Mouse (Mus musculus) adrenal gland, adult 2 months (tissue): Measurements from ENCODE around the gene Myo9b. TPM values are rescaled to one million over a fixed set of nuclear protein-coding genes. Genes with fewer than 3 reads are reported as not detected.
"Not testable (repeated sequence)": the region's sequence is repeated elsewhere in the genome, so short reads cannot be mapped to it uniquely, and the experiment has no call there.

Experiments
- DNase-seq: peaks from one replicate; pipeline ENCODE4 v3.0.0; 2021
- polyA plus RNA-seq: library from polyadenylated mRNA; depleted of rRNA; stranded (reverse); fragments of >200 nt; gene quantifications from 2 replicates; pipeline ENCODE4 v1.2.3, GENCODE M21; 2012
- total RNA-seq, 2 experiments: library from RNA; stranded (reverse); gene quantifications; 2 replicates each; pipeline ENCODE4 v1.2.3; 2021

Gene Myo9b
- total and polyA plus RNA-seq, 3 experiments: 19.2 to 34.1 (median 32.6) TPM

DNA sequence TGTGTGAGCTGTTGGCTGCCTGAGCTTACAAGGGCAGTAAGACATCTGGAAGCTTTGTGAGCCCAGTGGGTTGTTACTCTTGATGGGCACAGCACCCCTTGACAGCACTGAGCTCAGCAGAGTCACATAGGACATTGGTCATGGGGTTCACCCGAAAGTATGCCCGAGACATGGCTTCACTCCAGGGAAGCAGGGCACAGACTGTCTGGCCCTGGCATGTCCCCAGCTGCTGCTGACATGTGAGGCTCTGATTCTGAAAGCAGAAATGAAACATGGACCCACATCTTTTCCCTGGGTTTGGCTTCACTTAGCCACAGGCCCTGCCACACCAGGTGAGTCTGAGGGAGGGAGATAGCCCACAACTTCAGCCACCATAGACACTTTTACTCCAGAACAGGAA is 24.3 kb downstream of the Myo9b start:
- DNase-seq: no peak

DNA sequence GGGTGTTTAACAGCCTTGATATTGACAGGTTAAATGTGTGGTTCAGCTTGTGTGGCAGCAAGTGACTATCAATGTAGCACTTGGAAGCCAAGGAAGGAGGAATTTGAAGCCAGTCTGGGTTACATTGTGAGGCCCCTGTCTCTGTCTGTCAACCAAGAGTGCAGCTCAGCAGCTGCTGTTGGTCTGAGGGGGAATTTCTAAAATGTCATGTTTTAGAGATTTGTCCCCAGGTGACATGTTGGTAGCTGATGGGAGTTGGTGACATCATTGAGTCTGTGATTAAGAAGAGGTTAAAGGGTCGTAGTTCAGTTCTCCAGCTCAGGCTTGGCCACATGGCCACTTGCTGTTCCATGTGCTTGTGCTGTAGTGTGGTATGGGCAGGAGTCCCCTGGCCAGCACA is 24.9 kb downstream of the Myo9b start:
- no peak for DNase-seq

DNA sequence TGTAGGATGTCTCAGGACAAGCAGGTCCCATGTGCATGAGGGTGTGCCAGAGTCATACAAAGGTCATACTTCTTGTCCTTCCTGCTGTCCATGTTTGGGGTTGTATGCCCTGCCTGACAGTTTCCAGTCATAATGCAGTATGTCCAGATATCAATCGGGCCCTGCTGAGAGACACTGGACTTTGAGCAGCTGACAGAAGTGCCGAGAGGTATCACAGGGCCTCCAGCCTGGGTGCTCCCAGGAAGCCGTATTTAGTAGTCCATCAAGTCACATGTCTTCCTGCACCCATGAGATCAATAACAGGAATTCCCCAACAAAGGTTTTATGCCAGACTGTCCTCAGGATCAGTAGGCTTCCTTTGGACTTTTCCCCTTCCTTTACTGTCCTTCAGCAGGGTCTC is 27.2 kb downstream of the Myo9b start:
- DNase-seq: no peak

DNA sequence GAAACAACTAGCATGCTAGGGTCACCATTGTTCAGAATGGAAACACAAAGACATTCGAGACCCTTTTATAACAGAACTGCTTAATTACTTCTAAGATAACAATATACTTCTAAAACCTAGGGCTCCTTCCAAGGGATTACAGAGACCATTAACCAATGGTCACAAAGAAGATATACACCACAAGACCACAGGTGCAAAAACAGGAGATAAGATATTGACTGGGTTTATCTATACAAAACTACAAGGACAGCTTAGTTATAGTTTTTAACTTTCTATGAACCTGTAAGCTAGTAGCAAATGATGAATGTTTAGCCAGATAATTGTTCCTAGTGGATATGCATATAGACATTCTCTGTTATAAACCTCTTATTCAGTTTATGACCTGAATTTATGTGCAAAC is 30.3 kb downstream of the Myo9b start:
- DNase-seq: no peak

DNA sequence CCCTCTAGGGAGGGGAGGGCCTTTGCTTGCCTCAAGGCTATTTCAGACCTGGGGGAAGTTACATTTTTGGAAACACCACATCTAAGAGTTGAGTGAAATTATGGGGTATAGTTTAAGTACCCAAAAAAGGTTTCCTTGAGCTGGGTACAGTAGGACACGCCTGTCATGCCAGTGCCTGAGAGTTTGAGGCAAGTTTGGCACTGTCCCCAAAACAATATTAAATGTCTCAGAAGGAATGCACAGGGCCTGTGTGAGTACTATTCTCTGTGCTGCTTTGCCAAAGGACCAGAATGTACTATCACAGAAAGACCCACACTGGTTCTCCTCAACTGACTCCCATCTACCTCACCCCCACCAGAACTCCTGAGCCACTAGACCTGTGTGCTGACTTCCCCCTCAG is 31.1 kb downstream of the Myo9b start:
- no peak for DNase-seq

DNA sequence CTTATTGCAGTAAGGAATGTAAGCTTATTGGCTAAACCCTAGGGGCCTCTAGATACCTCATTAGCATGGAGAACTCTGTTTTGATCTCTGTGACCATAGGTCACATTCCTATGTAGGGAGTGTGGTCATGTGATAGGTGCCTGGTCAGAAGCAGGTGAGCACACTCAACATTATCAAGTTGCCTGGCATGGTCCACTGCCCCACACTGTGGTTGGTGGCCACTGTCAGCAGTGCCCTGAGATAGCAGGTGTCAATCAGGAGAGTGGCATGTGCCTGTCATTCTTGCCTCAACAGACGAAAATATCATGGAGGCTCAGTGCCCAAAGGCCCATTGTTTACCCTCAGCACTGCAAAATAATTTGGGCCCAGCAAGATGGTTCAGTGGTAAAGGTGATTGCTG is 33.5 kb downstream of the Myo9b start:
- no peak for DNase-seq

DNA sequence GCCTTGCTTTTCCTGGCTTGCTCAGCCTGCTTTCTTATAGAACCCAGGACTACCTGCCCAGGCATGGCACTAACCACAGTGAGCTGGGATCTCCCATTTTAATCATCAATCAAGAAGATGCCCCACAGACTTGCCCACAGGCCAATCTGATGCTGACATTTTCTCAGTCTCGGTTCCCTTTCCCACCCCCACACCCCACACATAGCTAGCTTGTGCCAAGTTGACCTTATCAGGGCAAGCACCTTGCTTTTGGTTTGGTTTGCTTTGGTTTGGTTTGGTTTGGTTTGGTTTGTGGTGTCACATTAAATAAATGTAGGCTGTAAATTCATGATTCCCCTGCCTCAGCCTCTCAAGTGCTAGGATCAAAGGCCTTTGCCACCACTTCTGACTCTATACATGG is 34.9 kb downstream of the Myo9b start:
- DNase-seq: no peak

DNA sequence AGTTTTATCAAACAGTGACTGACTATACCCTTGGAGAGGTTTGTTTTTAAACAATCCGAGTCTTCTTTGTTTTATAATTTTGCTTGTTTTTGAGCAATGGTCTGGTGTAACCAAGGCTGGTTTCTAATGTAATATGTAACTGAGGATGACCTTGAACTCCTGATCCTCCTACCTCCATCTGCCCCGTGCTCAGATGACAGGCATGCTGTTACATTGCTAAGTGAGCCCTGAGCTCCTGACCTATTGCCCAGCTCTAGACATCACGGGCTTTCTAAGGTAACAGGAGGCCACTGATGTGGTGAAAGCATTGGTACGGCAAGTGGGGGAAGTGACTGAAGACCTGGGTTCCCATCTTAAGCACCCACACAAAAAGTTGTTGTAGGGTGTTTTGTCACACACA is 35.4 kb downstream of the Myo9b start:
- DNase-seq: no peak

DNA sequence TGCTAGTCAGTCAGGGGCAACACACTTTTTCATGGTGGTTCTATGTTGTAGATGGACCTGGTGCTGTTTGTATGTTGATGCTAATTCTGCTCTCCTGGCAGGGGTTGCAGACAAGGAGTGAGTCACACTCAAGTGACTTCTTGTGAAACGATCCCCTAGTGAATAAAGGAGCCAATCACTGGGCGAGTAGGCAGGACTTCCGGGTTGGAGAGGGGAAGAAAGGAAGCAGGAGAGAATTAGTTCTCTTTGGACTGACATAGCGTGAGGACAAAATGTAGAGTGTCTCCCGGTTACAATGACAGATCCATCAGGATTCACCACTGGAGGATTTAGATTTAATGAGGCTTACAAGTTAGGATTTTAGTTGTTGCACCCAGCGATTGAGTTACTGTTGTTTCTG is 37.9 kb downstream of the Myo9b start:
- peak; percentile 68 for DNase-seq

DNA sequence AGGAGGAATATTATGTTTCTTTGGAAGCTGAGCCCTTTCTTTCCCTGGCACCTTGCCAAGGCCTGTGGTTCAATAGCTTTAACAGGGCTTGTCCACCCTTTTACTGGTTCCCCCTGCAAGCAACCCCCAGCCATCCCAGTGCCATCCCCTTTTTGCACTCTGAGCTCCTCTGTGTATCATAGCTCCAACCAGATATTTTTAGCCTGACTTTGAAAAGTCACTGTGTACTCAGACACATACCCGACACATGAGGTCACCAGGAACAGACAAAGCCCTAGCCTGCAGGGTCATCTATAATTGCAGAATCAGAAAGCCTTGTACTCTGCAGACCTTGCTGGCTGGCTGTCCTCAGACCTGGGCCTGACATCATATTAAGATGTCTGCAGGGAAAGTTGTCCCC is 40.2 kb downstream of the Myo9b start:
- peak; percentile 84 for DNase-seq

DNA sequence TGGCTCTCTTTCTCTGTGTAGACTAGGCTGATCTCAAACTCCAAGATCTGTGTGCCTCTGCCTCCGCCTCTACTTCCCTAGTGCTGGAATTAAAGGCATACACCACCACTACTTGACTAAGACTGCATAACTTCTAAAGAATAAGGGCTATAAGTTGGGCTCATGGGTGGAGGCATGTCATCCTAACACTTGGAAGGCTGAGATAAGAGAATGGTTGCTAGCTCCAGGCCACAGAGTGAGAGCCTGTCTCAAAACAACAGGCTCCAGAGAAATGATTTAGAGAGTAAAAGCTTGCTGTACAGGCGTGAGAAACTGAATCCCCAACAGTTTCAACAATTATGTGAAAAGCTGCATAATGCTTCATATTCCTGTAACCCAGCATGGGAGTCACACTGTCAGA is 41.4 kb downstream of the Myo9b start:
- no peak for DNase-seq

DNA sequence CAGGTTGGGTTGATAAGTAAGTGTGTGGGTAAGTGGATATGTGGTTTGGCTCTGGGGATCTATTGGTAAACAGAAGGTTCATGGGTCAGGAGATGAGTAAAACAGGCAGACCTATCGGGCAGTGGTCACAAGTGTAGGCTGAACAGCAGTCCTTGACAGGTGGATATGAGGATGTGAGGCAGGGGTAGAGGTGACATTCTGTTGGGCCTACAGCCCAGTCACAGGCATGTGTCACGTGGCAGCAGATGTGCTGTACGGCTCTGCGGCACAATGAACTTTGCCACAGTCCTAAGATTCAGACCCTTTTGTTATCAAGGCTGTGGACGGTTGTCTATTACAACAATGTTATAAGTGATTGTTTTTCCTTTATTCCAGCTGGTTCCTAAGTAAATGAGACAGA is 43.5 kb downstream of the Myo9b start:
- no peak for DNase-seq

DNA sequence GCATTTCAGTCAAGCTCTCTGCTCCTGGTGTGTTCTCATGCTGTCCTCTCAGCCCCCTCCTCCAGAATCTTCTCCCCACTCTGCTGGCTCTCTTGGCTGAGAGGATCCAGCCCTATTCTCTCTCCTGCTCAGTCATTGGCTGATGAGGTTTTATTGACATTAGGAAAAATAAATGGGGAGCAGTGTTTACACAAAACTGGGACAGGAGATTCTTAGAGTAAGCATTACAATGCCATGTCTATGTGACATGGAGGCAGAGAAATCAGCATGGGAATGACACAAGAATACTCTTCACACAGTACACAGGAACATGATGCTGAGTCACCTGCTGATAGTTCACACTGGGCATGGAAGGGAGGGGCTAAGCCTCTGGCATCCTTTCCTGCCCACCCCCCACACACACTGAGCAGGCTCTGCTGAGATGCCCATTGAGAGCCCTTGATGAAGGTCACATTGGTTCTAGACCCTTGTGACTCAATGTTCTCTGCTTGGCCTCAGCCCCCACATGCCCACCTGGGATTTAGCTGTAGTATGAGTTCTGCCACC is 44.0 kb downstream of the Myo9b start:
- no peak for DNase-seq

DNA sequence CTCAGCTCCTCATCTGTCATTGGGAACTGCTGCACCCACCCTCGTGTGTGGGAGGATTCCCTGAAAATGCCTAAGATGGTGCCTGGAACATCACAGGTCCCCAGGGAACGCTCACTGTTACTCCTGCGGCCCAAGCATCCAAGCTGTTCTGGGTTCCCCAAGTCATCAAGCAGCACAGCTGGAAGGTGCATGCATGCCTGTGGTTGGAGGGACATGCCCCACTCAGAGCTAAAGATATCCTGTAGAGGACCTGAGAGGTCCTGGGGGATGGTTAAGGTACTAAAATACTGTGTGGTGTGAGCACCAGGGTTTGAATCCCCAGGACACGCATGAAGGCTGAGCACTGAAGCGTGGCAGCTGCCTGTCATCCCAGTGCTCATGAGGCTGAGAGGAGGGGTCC is 46.1 kb downstream of the Myo9b start:
- not testable (repeated sequence) for DNase-seq

DNA sequence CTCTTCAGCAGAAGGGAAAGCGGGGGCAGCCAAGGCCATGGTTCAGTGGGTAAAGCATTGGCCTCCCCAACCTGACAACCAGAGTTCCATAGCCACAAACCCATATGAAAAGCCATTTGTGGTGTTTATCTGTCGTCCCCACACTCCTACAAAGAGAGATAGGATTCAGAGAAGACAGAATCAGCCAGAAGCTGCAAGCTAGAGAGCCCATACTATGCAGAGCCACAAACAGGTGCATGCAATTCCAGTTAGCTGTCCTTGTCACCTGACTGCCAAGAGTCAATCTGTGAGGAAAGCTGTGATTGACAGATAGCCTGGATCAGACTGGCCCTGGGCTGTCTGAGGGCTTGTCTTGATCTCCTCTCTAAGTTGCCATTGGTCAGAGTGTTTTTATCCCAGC is 47.2 kb downstream of the Myo9b start:
- not testable (repeated sequence) for DNase-seq

DNA sequence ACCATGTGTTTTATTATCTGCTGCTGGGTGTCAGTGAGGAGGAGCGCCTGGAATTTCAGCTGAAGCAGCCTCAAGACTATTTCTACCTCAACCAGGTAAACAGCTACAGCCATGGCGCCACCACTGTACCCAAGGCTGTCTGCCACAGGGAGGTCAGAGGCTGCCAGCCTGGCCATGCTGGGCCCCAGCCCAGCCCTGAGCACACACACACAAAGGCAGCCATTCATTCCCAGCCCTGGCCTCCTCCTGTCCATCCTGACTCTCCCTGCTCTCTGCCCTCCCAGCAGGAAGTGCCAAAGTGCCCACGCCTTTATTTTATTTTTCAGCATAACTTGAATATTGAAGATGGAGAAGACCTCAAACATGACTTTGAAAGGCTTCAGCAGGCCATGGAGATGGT is 50.4 kb downstream of the Myo9b start:
- no peak for DNase-seq

DNA sequence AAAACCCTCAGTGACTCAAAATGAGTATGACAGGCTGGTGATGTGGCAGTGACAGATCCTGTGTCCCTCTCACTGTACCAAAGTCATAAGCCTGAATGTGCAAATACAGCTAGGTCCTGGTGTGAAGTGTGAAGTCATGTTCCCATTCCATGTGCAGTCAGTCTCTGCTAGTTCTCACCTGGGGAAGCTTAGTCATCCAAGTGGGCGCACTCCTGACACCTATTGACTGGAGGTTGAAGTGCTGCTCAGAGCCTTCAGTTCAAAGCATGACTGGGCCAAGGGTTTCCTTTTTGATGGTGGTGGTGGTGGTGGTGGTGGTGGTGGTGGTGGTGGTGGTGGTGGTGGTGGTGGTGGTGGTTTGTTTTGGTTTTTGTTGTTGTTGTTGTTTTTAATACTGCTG is 52.3 kb downstream of the Myo9b start:
- DNase-seq: peak; percentile 34

DNA sequence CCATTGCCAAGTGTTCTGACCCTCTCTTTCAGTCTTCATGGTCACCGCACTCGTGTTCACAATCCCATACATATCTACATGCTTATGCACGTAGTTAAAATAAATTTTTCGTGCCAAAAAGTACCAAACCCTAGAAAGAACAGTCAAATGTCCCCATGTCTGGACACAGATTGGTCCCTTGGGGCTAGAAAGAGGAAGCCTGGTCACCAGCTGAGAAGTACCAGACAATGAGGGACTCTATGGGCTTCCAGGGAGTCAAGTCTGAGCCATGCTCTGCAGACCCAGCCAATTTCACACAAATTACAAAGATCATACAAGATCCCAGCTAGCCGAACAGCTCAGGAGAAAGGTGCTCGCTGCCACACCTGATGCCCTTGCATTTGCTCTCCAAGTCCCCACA is 65.3 kb downstream of the Myo9b start:
- DNase-seq: not testable (repeated sequence)

DNA sequence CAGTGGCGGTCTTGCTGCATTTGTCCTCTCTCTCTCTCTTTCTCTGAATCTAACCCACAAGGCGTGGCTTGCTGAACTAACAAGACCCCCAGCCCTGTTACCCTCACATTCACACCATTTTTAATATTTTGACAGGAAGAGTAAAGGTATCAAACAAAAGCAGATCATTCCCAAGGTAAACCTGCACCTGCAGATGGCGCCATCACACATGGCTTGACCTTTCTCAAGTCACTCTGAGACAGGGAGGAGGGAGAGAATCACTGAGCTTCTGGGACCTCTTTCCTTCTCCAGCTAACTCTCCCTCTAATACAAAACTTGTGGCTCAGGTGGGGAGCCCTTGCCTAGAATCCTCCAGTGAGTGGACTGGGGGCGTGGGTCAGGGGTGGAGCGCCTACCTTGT is 68.1 kb downstream of the Myo9b start:
- DNase-seq: no peak

DNA sequence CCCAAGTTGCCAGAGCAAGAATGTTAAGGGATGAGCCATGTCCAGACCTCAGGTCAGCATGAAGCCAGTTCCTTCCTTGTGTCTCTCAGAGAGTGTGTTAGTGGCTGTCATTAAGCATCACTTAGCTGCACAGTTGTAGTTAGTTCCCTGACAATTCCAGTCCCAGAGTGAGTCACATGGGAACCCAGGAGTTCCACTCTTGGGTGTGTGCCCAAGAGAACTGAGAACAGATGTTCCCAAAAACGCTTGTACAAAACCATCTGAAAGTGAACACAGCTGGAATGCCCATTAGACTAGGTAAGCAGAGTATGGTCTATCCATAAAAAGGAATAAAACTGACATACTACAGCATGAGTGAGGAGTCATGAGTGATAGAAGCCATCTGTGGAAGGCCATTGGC is 74.1 kb downstream of the Myo9b start:
- DNase-seq: no peak

DNA sequence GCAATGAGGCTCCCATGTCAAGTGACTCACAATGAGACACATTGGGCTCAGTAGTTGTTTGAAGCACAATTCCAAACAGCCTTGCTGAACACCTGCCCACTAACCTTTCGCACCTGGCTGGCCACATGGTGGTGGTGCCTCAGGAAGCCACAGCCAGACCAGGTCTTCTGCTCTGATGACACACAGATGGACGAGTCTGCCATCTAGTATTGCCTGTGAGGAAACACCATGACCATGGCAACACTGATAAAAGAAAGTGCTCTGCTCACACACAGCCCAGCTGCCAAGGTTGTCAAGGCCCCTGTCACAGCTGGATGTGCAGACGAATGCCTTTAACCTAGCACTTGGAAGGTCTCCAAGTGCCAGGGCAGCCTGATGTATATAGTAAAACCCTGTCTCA is 78.6 kb downstream of the Myo9b start:
- peak; percentile 18 for DNase-seq

DNA sequence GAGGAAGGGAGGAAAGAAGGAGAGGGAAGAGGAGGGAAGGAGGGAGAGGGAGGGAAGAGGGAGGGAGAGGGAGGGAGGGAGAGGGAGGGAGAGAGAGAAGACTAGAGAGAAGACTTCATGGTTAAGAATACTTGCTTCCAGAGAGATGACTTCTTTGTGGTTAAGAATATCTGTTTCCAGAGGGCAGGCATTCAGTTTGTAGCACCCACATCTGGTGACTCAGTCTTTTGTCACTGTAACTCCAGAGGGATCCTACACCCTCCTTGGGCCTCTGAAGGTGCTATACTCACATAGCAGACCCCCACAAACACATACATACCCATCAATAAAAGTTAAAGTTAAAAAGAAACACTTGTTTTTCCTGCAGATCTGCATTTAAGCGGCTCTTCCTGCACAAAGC is 79.0 kb downstream of the Myo9b start:
- DNase-seq: no peak

DNA sequence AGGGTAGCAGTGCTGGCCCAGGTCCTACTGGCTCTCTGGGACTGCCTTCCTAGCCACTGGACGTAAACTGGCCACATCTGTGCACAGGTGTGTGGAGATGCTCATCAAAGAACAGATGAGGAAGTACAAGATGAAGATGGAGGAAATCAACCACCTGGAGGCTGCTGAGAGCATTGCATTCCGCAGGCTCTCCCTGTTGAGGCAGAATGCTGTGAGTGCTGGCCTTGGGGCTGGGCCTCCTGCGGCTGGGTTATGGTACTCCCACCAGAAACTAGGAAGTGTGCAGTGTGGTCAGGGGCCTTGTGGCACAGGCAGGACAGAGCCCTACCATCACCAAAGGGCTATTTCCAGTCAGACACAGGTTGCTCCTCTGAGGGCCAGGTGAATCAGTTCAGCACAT is 85.5 kb downstream of the Myo9b start:
- no peak for DNase-seq

DNA sequence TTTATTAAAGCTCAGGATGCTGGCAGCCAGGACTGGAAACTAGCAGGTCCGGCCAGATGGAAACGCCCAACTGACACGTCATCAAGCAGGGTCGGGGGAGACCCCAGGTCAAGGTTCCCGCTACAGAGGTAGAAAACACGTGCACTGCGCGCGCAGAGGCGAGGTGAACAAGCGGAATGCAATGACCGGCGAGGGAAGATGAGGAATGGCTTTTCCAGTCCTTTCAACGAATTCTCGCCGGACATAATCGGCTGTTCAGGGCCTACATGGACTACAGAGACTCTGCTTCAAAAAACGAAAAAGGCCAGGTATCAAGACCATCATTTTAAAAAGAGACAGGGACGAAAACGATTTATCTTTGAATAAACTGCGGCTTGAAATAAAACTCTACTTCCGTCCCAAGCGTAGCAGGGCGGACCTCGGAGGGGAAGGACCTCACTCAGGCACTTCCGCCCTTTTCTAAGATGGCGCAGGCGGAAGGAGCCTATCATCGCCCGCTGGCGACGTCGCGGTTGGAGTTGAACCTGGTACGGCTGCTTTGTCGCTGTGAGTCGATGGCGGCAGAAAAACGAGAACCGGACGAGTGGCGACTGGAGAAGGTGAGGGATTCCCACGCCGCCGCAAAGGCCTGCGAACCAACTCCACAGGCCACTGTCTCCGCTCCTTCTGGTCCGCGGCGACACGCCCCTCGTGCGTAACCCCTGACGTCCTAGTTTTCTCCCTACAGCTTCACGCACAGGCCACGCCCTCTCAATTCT is 94.4 kb downstream of the Myo9b start, which contains the start of gene Use1:
Gene Use1, plus strand, starts transcription at position 78 of the 758 bp plus-strand sequence.
- DNase-seq: peak; percentile 97
